Mouse (Mus musculus): Measurements from ENCODE around the gene Esrrb. TPM values are rescaled to one million over a fixed set of nuclear protein-coding genes. Genes with fewer than 3 reads are reported as not detected.

Esrrb gene
- polyA plus RNA-seq, 1 experiment: 149 TPM

DNA sequence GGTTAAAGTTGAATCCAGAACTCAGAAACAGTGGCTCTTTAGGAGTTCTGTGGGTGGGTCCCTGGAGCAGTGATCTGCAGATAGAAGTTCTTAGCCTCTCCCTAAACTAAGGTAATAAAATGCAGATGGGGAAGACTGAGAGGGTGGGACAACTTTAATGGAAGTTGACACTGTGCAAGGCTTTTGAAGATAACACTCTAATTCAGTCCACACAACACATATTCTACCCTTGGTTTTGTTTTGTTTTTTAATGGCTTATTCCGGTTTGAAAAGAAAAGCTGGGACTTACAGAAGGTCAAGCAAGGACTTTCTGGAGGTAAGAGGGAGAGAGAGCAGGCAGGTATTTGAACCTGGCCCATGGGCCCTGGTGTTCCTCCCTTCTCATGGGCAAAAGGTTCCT, 94.1 kb downstream of the Esrrb start:
- H3K27ac ChIP-seq (ENCODE audit: insufficient read depth, low read length): peak overlapping the region; percentile 64
- H3K4me3 ChIP-seq (ENCODE audit: low read depth, low read length): no peak overlapping the region
- H3K4me1 ChIP-seq (ENCODE audit: control insufficient read depth, insufficient read depth, low read length): peaks cover 4% of the 10 kb centered on the region
- no peak overlapping the region for H3K9ac ChIP-seq (ENCODE audit: low read depth, poor library complexity, severe bottlenecking)
- peaks cover 10% of the 10 kb centered on the region for H3K9me3 ChIP-seq (replicated peaks; ENCODE audit: control insufficient read depth, insufficient read depth, low read length, poor library complexity, severe bottlenecking)
- H3K36me3 ChIP-seq (ENCODE audit: control insufficient read depth, insufficient read depth, low read length, poor library complexity, severe bottlenecking): peaks cover 28% of the 10 kb centered on the region
- H3K27me3 ChIP-seq (ENCODE audit: control insufficient read depth, insufficient read depth, low read length, poor library complexity, severe bottlenecking): no peaks in the 10 kb centered on the region
- TF ChIP-seq EP300 (IDR thresholded peaks at IDR 0.05; ENCODE audit: insufficient read depth, low read depth, low read length): no peak
- TF ChIP-seq POLR2A (IDR thresholded peaks at IDR 0.05; ENCODE audit: insufficient read depth, low read length): no peak
- no peak for TF ChIP-seq CTCF (IDR thresholded peaks at IDR 0.05; ENCODE audit: low read depth, low read length)

DNA sequence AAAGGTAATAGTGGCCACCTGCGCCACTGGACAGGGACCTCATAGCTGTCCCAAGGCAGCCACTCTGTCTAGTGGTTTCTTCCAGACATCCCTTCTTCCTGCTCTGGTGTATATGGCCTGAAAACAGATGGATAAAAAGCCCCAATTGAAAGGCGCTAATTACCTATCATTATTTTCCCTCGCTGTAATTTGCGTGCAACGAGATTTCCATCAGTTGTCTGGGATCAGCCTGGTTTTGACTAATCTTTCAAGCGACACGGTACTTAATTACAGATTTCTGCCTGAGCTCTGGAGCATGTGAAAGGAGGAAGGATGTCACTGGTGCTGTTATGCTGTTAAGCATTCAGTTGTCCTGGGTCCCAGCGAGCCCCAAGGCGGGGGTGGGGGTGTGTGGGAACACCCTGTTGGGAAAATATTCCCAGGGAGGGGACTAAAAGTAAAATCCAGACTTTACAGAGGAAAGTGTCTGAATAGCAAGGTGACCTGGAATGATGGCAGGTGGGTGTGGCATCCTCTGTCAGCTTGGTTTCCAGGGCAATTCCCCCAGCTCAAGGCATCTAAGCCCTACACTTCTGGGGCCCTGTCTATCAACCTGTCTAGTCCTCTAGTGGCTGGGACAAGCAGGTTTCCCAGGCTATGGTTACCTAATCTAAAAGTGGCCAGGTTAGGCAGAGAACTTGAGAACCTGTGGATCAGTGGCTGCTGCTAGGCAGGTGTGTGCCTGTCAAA, 102.0 kb downstream of the Esrrb start:
- TF ChIP-seq EP300 (IDR thresholded peaks at IDR 0.05; ENCODE audit: insufficient read depth, low read depth, low read length): no peak
- TF ChIP-seq CTCF (IDR thresholded peaks at IDR 0.05; ENCODE audit: low read depth, low read length): no peak
- Histone ChIP-seq H3K9ac (ENCODE audit: low read depth, poor library complexity, severe bottlenecking) (no peak overlapping the region), H3K9me3 (replicated peaks; ENCODE audit: control insufficient read depth, insufficient read depth, low read length, poor library complexity, severe bottlenecking) (peaks cover 18% of the 10 kb centered on the region), H3K36me3 (ENCODE audit: control insufficient read depth, insufficient read depth, low read length, poor library complexity, severe bottlenecking) (peaks cover 33% of the 10 kb centered on the region), H3K27me3 (ENCODE audit: control insufficient read depth, insufficient read depth, low read length, poor library complexity, severe bottlenecking) (no peaks in the 10 kb centered on the region), H3K27ac (ENCODE audit: insufficient read depth, low read length) (peak overlapping the region; percentile 21; the same call in 1 of the 2 replicates), H3K4me3 (ENCODE audit: low read depth, low read length) (no peak overlapping the region), H3K4me1 (ENCODE audit: control insufficient read depth, insufficient read depth, low read length) (peaks cover 6% of the 10 kb centered on the region)

DNA sequence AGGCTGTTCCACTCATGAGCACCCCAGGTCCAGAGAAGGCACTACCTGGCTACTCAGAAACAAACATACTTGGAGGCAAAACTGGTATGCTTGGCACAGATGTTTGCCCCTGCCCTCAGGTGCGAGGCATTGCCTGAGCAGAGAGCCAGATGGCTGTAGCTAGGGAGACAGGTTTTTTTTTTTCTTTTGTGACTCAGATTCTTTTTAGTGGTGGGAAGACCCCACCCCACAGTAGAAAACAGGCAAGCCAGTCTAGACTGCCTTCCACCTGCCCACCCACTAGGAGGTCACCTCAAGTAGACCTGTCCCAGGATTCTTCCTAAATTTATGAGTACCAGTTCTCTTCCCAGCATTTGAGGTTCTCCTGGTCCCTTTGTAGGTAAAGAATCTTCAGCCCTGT, 103.5 kb downstream of the Esrrb start:
- Histone ChIP-seq H3K27me3 (ENCODE audit: control insufficient read depth, insufficient read depth, low read length, poor library complexity, severe bottlenecking) (no peaks in the 10 kb centered on the region), H3K36me3 (ENCODE audit: control insufficient read depth, insufficient read depth, low read length, poor library complexity, severe bottlenecking) (peaks cover 19% of the 10 kb centered on the region), H3K27ac (ENCODE audit: insufficient read depth, low read length) (peak overlapping the region; percentile 79), H3K9ac (ENCODE audit: low read depth, poor library complexity, severe bottlenecking) (peak overlapping the region; percentile 66), H3K4me1 (ENCODE audit: control insufficient read depth, insufficient read depth, low read length) (peaks cover 6% of the 10 kb centered on the region), H3K9me3 (replicated peaks; ENCODE audit: control insufficient read depth, insufficient read depth, low read length, poor library complexity, severe bottlenecking) (peaks cover 13% of the 10 kb centered on the region), H3K4me3 (ENCODE audit: low read depth, low read length) (peak overlapping the region; percentile 16)
- TF ChIP-seq POLR2A (IDR thresholded peaks at IDR 0.05; ENCODE audit: insufficient read depth, low read length): no peak
- TF ChIP-seq EP300 (IDR thresholded peaks at IDR 0.05; ENCODE audit: insufficient read depth, low read depth, low read length): peak; percentile 93
- no peak for TF ChIP-seq CTCF (IDR thresholded peaks at IDR 0.05; ENCODE audit: low read depth, low read length)

DNA sequence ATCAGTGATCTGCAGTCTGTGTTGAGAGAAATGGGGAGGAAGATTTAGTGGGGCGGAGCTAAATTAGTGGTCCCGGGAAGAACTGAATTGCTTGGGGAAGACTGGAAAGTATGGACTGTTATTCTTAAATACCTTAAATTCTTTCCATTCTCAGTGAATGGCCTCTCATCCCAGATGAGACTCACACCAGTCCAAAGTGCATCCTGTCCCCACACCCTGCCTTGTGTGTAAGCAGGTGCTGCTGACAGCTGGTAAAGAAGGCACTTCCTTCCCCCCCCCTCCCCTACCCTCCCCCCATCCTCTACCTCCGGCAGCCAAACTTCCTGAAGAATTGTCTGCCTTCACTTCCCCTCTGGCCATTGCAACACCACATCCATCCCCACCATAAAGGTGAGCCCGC, 105.3 kb downstream of the Esrrb start:
- H3K9me3 ChIP-seq (replicated peaks; ENCODE audit: control insufficient read depth, insufficient read depth, low read length, poor library complexity, severe bottlenecking): no peaks in the 10 kb centered on the region
- peak overlapping the region; percentile 20 for H3K4me3 ChIP-seq (ENCODE audit: low read depth, low read length)
- TF ChIP-seq CTCF (IDR thresholded peaks at IDR 0.05; ENCODE audit: low read depth, low read length) (no peak), POLR2A (IDR thresholded peaks at IDR 0.05; ENCODE audit: insufficient read depth, low read length) (no peak), EP300 (IDR thresholded peaks at IDR 0.05; ENCODE audit: insufficient read depth, low read depth, low read length) (peak; percentile 100)
- H3K9ac ChIP-seq (ENCODE audit: low read depth, poor library complexity, severe bottlenecking): no peak overlapping the region
- H3K27ac ChIP-seq (ENCODE audit: insufficient read depth, low read length): peak overlapping the region; percentile 81
- H3K27me3 ChIP-seq (ENCODE audit: control insufficient read depth, insufficient read depth, low read length, poor library complexity, severe bottlenecking): no peaks in the 10 kb centered on the region
- H3K36me3 ChIP-seq (ENCODE audit: control insufficient read depth, insufficient read depth, low read length, poor library complexity, severe bottlenecking): peaks cover 1% of the 10 kb centered on the region; the same call in 1 of the 2 replicates
- peaks cover 6% of the 10 kb centered on the region for H3K4me1 ChIP-seq (ENCODE audit: control insufficient read depth, insufficient read depth, low read length)

DNA sequence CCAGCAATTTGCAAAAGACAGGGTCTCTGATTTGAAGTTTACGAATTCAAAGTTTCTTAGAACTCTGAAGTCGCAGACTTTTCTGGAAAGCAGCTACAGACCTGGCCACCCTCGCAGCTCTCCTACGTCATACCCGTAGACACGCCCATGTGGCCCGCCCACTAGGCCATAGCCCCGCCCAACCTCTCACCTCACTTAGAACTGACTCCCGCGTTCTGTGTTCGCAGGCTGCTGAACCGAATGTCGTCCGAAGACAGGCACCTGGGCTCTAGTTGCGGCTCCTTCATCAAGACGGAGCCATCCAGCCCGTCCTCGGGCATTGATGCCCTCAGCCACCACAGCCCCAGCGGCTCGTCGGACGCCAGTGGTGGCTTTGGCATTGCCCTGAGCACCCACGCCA, 109.0 kb downstream of the Esrrb start:
- TF ChIP-seq CTCF (IDR thresholded peaks at IDR 0.05; ENCODE audit: low read depth, low read length) (no peak), POLR2A (IDR thresholded peaks at IDR 0.05; ENCODE audit: insufficient read depth, low read length) (peak; percentile 74)
- H3K36me3 ChIP-seq (ENCODE audit: control insufficient read depth, insufficient read depth, low read length, poor library complexity, severe bottlenecking): peaks cover 32% of the 10 kb centered on the region
- H3K27ac ChIP-seq (ENCODE audit: insufficient read depth, low read length): peak overlapping the region; percentile 90
- H3K9ac ChIP-seq (ENCODE audit: low read depth, poor library complexity, severe bottlenecking): peak overlapping the region; percentile 79
- H3K4me3 ChIP-seq (ENCODE audit: low read depth, low read length): peak overlapping the region; percentile 91
- no peaks in the 10 kb centered on the region for H3K4me1 ChIP-seq (ENCODE audit: control insufficient read depth, insufficient read depth, low read length)
- H3K9me3 ChIP-seq (replicated peaks; ENCODE audit: control insufficient read depth, insufficient read depth, low read length, poor library complexity, severe bottlenecking): no peaks in the 10 kb centered on the region
- no peaks in the 10 kb centered on the region for H3K27me3 ChIP-seq (ENCODE audit: control insufficient read depth, insufficient read depth, low read length, poor library complexity, severe bottlenecking)

DNA sequence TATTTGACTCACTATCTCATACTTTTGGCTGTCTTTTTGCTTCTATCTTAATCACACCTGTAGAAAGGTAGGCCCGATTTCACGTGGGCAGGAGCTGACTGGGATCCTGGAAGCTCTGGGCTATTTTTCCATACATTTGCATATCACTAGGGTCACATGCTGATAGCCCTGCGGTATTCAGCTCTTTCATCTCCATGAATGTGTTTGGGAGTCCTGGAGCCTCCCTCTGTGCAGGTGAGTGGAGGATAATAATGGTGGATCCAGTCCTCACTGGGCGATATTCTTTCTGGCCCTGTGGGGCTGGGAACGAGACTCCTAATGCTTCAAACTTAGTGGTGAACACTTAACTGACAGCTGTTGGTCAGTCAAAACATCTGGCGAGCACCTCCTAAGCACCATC, 110.0 kb downstream of the Esrrb start:
- Histone ChIP-seq H3K36me3 (ENCODE audit: control insufficient read depth, insufficient read depth, low read length, poor library complexity, severe bottlenecking) (peaks cover 38% of the 10 kb centered on the region), H3K4me1 (ENCODE audit: control insufficient read depth, insufficient read depth, low read length) (no peaks in the 10 kb centered on the region), H3K27ac (ENCODE audit: insufficient read depth, low read length) (peak overlapping the region; percentile 90), H3K9ac (ENCODE audit: low read depth, poor library complexity, severe bottlenecking) (peak overlapping the region; percentile 79), H3K9me3 (replicated peaks; ENCODE audit: control insufficient read depth, insufficient read depth, low read length, poor library complexity, severe bottlenecking) (no peaks in the 10 kb centered on the region), H3K27me3 (ENCODE audit: control insufficient read depth, insufficient read depth, low read length, poor library complexity, severe bottlenecking) (no peaks in the 10 kb centered on the region), H3K4me3 (ENCODE audit: low read depth, low read length) (peak overlapping the region; percentile 91)
- TF ChIP-seq EP300 (IDR thresholded peaks at IDR 0.05; ENCODE audit: insufficient read depth, low read depth, low read length): peak; percentile 84
- no peak for TF ChIP-seq POLR2A (IDR thresholded peaks at IDR 0.05; ENCODE audit: insufficient read depth, low read length)

Measured in ES-Bruce4 (cell line).